Mouse (Mus musculus): ENCODE results near the gene Mllt6.

DNA sequence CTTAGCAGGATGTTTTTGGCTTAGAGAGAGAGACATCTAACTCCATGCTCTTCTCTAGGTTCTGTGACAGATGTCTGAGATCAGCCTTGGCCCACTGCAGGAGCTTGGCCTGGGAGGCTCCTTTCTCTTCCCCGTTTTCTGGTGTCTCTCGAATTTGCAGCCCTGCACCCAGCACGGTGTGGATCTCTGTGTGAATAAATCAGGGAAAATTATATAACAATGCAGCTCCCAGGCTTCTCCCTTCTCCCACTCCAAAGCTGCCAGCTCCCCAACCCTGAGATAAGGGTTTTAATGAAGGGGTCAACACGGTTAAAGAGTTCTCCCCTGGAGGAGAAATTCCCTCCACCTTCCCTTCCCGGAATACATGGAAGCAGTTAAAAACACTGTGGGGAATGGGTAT is 31.7 kb upstream of the Mllt6 start:
- TF ChIP-seq CTCF (IDR thresholded peaks at IDR 0.05; ENCODE audit: borderline replicate concordance, insufficient read depth, low read depth, low read length): no peak
- no peak for TF ChIP-seq POLR2A (IDR thresholded peaks at IDR 0.05; ENCODE audit: borderline replicate concordance, insufficient read depth, low read length)

All from cerebellum, adult 2 months (tissue).